In genomic region chr5:137733638-137734288, GRCm38 (mm10) we compare ENCODE assay signal across 12 mouse cellular contexts. TPM values are rescaled to one million over a fixed set of nuclear protein-coding genes. Genes with fewer than 3 reads are reported as not detected.
DNase-seq lines count a peak whose midpoint lies in the region; ATAC-seq lines count a peak whose summit lies in the region.
"Had no signal": no experiment of that assay in that cellular context is flagged by ENCODE, and none has a peak within 500 bp of the region (broad histone marks: within the 10 kb centered on the region; RNA-seq: fewer than 3 reads in every experiment).

No protein-coding gene starts in this region.

- H3K27me3 ChIP-seq in hindbrain, embryonic 10.5 days (ENCODE audit: insufficient read depth, poor library complexity, severe bottlenecking): no peaks in the 10 kb centered on the region
- no peaks in the 10 kb centered on the region for H3K27me3 ChIP-seq in midbrain, embryonic 12.5 days
- H3K27me3 ChIP-seq: embryonic facial prominence, embryonic 15.5 days had no signal

- H3K9me3 ChIP-seq in hindbrain, embryonic 10.5 days: 0 out of 2 replicates have a peak, but pooled peaks cover 3% of the 10 kb centered on the region
- H3K9me3 ChIP-seq in midbrain, embryonic 12.5 days: no peaks in the 10 kb centered on the region
- H3K9me3 ChIP-seq: embryonic facial prominence, embryonic 15.5 days had no signal

- H3K4me1 ChIP-seq in hindbrain, embryonic 10.5 days (replicated peaks): peaks cover 58% of the 10 kb centered on the region
- H3K4me1 ChIP-seq in midbrain, embryonic 12.5 days: peaks cover 62% of the 10 kb centered on the region

- peak; percentile 74 for ATAC-seq in midbrain, embryonic 12.5 days (ENCODE audit: low FRiP score, low read depth)

- H3K4me2 ChIP-seq in midbrain, embryonic 12.5 days (replicated peaks): peak overlapping the region; percentile 50
- H3K4me2 ChIP-seq: embryonic facial prominence, embryonic 15.5 days had no signal

- peak overlapping the region; percentile 40 for H3K4me3 ChIP-seq in hindbrain, embryonic 10.5 days
- H3K4me3 ChIP-seq in midbrain, embryonic 12.5 days: peak overlapping the region; percentile 30
- H3K4me3 ChIP-seq: embryonic facial prominence, embryonic 15.5 days; gastrocnemius, adult 2 months had no signal

- DNase-seq in right cerebral cortex, postnatal 25 days: peak; percentile 28
- DNase-seq in right cerebral cortex, adult 18-20 months: no peak
- DNase-seq in hindbrain, embryonic 10.5 days (ENCODE audit: low spot score): peak; percentile 14
- DNase-seq in adrenal gland, adult 2 months: no peak
- no peak for DNase-seq in adrenal gland, postnatal 4 days (ENCODE audit: low spot score in 2 of 2)
- DNase-seq in thymus, adult 18-20 months: no peak
- no peak for DNase-seq in thymus, postnatal 25 days
- DNase-seq: gastrocnemius, adult 2 months; lung, adult 2 months had no signal

- peak overlapping the region; percentile 93 for H3K27ac ChIP-seq in hindbrain, embryonic 10.5 days
- peak overlapping the region; percentile 98 for H3K27ac ChIP-seq in midbrain, embryonic 12.5 days (replicated peaks)
- H3K27ac ChIP-seq: embryonic facial prominence, embryonic 15.5 days; gastrocnemius, adult 2 months; kidney, postnatal 0 days had no signal

- H3K9ac ChIP-seq in midbrain, embryonic 12.5 days (replicated peaks): peak overlapping the region; percentile 47
- H3K9ac ChIP-seq: embryonic facial prominence, embryonic 15.5 days had no signal

- peaks cover 72% of the 10 kb centered on the region for H3K36me3 ChIP-seq in hindbrain, embryonic 10.5 days
- peaks cover 75% of the 10 kb centered on the region for H3K36me3 ChIP-seq in midbrain, embryonic 12.5 days

- WGBS in hindbrain, embryonic 10.5 days: 63% methylated on average over 12 of the region's 12 CpGs
- WGBS in midbrain, embryonic 12.5 days: 42% methylated on average over 12 of the region's 12 CpGs

RNA-seq across cellular contexts. Expression of gene Nyap1, which starts 7.6 kb away (rescaled TPM):
- 4.7 and 9.5 TPM in 2 replicates for polyA plus RNA-seq in hindbrain, embryonic 10.5 days (2016; fragmentation: Nextera tagmentation; extraction: Ambion mirVana)
- 22.1 TPM in 2 replicates for polyA plus RNA-seq in midbrain, embryonic 12.5 days (2016; fragmentation: Nextera tagmentation; extraction: Ambion mirVana)
- total RNA-seq in adrenal gland, adult 2 months (2021): 1 to 10 TPM; 2.2 to 6.0 TPM
- polyA plus RNA-seq in adrenal gland, adult 2 months (2012; rRNA removed): 7.3 and 8.9 TPM in 2 replicates
- 10 to 100 TPM; 10.9 to 11.6 TPM for total RNA-seq in adrenal gland, postnatal 4 days (2021)

RNA-seq across cellular contexts. Expression of gene Tsc22d4, which starts 11.8 kb away (rescaled TPM):
- 82.5 and 86.0 TPM in 2 replicates for polyA plus RNA-seq in hindbrain, embryonic 10.5 days (2016; fragmentation: Nextera tagmentation; extraction: Ambion mirVana)
- 68.4 and 71.4 TPM in 2 replicates for polyA plus RNA-seq in midbrain, embryonic 12.5 days (2016; fragmentation: Nextera tagmentation; extraction: Ambion mirVana)
- 10 to 100 TPM; 82.9 to 89.9 TPM for total RNA-seq in adrenal gland, adult 2 months (2021)
- 123 and 136 TPM in 2 replicates for polyA plus RNA-seq in adrenal gland, adult 2 months (2012; rRNA removed)
- total RNA-seq in adrenal gland, postnatal 4 days (2021): 100 to 1,000 TPM; 138 to 140 TPM

RNA-seq across cellular contexts. Expression of gene Ppp1r35, which starts 44.9 kb away (rescaled TPM):
- polyA plus RNA-seq in hindbrain, embryonic 10.5 days (2016; fragmentation: Nextera tagmentation; extraction: Ambion mirVana): 51.4 and 78.3 TPM in 2 replicates
- 67.7 and 73.0 TPM in 2 replicates for polyA plus RNA-seq in midbrain, embryonic 12.5 days (2016; fragmentation: Nextera tagmentation; extraction: Ambion mirVana)
- total RNA-seq in adrenal gland, adult 2 months (2021): 10 to 100 TPM; 16.1 to 40.1 TPM
- 61.5 and 83.6 TPM in 2 replicates for polyA plus RNA-seq in adrenal gland, adult 2 months (2012; rRNA removed)
- 10 to 100 TPM; 29.9 to 40.3 TPM for total RNA-seq in adrenal gland, postnatal 4 days (2021)

RNA-seq across cellular contexts. Expression of gene Agfg2, which starts 49.2 kb away (rescaled TPM):
- 25.9 and 27.6 TPM in 2 replicates for polyA plus RNA-seq in hindbrain, embryonic 10.5 days (2016; fragmentation: Nextera tagmentation; extraction: Ambion mirVana)
- 25.9 and 29.0 TPM in 2 replicates for polyA plus RNA-seq in midbrain, embryonic 12.5 days (2016; fragmentation: Nextera tagmentation; extraction: Ambion mirVana)
- total RNA-seq in adrenal gland, adult 2 months (2021): 10 to 100 TPM; 29.2 to 37.6 TPM
- polyA plus RNA-seq in adrenal gland, adult 2 months (2012; rRNA removed): 73.7 and 85.2 TPM in 2 replicates
- total RNA-seq in adrenal gland, postnatal 4 days (2021): 10 to 100 TPM; 28.5 to 31.9 TPM

RNA-seq across cellular contexts. Expression of gene Mepce, which starts 53.7 kb away (rescaled TPM):
- 12.6 TPM in 2 replicates for polyA plus RNA-seq in hindbrain, embryonic 10.5 days (2016; fragmentation: Nextera tagmentation; extraction: Ambion mirVana)
- polyA plus RNA-seq in midbrain, embryonic 12.5 days (2016; fragmentation: Nextera tagmentation; extraction: Ambion mirVana): 12.1 and 13.7 TPM in 2 replicates
- total RNA-seq in adrenal gland, adult 2 months (2021): 10 to 100 TPM; 43.9 to 46.4 TPM
- 29.9 and 35.4 TPM in 2 replicates for polyA plus RNA-seq in adrenal gland, adult 2 months (2012; rRNA removed)
- 10 to 100 TPM; 58.4 to 67.5 TPM for total RNA-seq in adrenal gland, postnatal 4 days (2021)

Comparison
In these comparisons a context has a peak if more than half of its experiments do, and no peak if none do; other contexts are left out.
1. DNase-seq: peak in right cerebral cortex, postnatal 25 days (single experiment) and hindbrain, embryonic 10.5 days (single experiment); none in right cerebral cortex, adult 18-20 months (single experiment), adrenal gland, adult 2 months (single experiment), adrenal gland, postnatal 4 days (0 of 2), thymus, adult 18-20 months (0 of 2) and thymus, postnatal 25 days (single experiment).